Mouse (Mus musculus) spleen, adult 2 months (tissue): Measurements from ENCODE around the gene Grid1.

ENCODE experiments used
- CTCF ChIP-seq: fragments of 200-500 bp; IDR thresholded peaks from 2 replicates; pipeline ENCODE4 v1.5.1; 2011; ENCODE audit warnings: mild to moderate bottlenecking, inconsistent platforms; ENCODE audit not compliant: insufficient read depth, insufficient read length, insufficient replicate concordance; ENCODE audit errors: extremely low read depth
- POLR2A ChIP-seq: fragments of 200-500 bp; IDR thresholded peaks from 2 replicates; pipeline ENCODE4 v1.6.1; 2011; ENCODE audit warnings: low read depth, low read length, inconsistent platforms

DNA sequence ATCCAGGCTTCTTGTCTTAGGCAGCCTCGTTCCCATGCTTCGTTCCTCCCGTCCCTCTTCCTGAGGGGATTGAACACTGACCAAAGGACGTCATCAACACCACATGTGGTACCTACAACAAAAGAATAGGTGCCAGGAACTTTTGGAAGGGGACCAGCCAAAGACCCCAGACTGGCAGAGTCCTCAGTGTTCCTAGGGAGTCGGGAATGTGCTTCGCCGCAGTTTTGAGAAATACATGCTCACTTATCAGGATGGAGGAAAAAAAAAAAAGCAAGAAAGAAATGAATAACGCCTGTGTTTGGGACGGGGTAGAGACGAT is 8.5 kb upstream of the Grid1 start:
- TF ChIP-seq CTCF, result no peak
- no peak for TF ChIP-seq POLR2A
